Mouse (Mus musculus) adrenal gland, adult 2 months (tissue): Measurements from ENCODE around the gene Siae. TPM values are rescaled to one million over a fixed set of nuclear protein-coding genes. Genes with fewer than 3 reads are reported as not detected.

Experiments
- DNase-seq: peaks from one replicate; pipeline ENCODE4 v3.0.0; 2021
- long read RNA-seq: library from polyadenylated mRNA; stranded (forward); transcript quantifications from one replicate; pipeline ENCODE4 v2.0.0, GENCODE M21; 2021
- polyA plus RNA-seq: library from polyadenylated mRNA; depleted of rRNA; stranded (reverse); fragments of >200 nt; gene quantifications from 2 replicates; pipeline ENCODE4 v1.2.3, GENCODE M21; 2012; rRNA removed
- total RNA-seq, 2 experiments: library from RNA; stranded (reverse); gene quantifications; 2 replicates each; pipeline ENCODE4 v1.2.3; 2021

Gene Siae
- total RNA-seq, result 10 to 100 TPM; 16.5 to 17.7 TPM
- 4.5 and 4.9 TPM in 2 replicates for polyA plus RNA-seq
- long read RNA-seq, full-length matches to known transcripts, result 10 of 11 reads
- long read RNA-seq, partial matches to known transcripts, result 1 of 11 reads
- long read RNA-seq, other reads (novel, unspliced or antisense), result 0 of 11 reads

GRCm38 (mm10) chr9:37554838-37555748, at the start of gene Siae:
Gene Siae, plus strand, starts transcription at chr9:37555698.
- no peak for DNase-seq

DNA sequence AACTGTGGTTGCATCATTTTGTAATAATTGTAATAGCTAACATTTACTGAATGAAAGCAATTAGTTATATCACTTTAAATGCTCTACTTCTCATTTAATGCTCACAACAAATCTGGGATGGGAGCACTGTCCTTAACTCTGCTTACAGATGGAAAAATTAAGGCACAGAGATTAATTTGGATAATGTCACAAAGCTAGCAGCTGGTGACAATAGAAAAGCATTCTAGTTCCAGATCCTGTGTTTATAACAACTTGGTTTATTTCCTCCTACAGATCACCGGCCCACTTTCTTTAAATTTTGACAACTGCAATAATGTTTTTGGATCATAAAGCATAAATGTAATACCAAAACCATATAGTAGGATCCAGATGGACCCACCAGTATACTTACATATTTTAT, 49.5 kb upstream of the Siae start:
- no peak for DNase-seq

GRCm38 (mm10) chr9:37512097-37512496, 43.4 kb upstream of the Siae start:
- DNase-seq, result no peak

GRCm38 (mm10) chr9:37514456-37514855, 41.0 kb upstream of the Siae start:
- no peak for DNase-seq

DNA sequence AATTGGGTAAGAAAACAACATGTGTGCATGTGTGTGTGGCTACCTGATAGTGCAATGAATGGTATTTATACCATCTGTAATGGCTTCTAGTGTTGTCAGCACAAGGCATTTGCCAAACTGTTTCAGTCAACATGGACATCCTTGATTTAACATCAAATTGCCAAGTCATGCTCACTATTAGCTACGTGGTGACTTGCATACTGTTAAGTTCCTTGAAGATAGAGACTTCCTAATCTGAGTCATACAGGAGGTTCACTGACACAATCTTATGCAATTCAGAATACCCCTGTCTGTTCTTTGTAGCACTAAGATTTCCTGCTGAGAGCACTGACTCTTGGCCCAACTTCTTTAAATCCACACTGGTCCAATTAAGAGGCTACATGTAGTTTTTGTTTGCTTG, 38.0 kb upstream of the Siae start:
- no peak for DNase-seq

- DNase-seq, result no peak
These were observed 36.5 kb upstream of the Siae start for GRCm38 (mm10) chr9:37518991-37519390.

- DNase-seq, result no peak
These were observed 35.5 kb upstream of the Siae start for GRCm38 (mm10) chr9:37519995-37520394.

DNA sequence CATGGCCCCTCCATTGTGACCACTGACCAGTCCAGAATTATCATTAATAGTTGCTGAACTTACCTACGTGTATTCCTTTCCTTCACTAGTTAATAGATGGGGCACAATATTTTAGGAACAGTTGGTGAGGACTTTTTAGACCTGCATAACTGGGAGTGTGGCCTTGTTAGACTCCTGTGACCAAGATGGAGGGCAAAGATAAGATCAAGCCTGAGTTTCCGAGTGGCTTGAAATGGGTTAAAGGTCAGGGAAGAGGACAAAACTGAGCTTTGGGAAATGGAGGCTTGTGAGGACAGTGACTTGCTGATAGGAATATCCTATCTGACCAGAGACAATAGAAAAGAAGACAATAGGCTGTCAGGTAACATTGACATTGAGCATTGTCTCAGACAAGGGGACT, 30.0 kb upstream of the Siae start:
- DNase-seq, result no peak

DNA sequence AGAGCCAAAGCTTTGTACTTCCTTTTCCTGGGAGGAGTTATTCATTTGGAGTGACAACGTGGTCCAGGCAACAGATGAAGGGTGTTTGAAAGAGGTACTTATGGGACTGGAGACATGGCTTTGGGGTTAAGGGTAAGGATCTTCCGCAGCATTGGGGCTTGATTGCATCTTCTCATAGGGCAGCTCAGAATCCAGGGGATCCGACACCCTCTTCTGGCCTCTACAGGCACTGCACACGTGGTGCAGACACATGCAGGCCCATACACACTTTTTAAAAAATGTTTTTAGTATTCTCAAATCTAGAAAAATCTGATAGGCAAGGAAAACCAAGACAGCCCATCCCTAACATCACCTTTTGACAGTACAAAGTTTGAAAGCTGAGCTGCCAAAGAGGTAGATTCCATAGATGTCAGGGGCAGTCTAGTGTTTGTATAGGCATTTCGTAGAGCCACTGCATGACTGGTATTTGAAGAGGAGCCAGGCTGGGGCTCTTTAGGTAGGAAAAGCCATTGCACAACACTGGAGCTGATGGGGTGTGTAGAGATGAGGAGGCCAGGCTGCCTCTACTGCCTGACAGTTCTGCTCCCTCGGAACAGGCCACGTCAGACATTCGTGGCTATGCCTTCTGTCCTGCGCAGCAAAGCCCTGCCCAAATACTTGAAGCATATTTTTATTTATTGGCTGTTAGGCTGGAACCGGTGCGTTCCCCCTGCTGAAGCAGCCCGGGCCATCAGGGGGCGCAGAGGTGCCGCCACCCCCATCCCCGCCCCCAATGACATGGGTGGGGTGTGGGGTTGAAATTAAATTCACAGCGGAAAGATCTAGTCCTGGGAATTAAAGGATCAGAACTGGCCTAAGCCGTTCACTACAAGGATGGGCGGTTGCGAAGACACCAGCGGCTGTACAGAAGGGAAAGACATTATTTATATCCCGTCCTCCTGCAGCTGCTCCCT, 28.8 kb upstream of the Siae start:
- peak; percentile 39 for DNase-seq

DNA sequence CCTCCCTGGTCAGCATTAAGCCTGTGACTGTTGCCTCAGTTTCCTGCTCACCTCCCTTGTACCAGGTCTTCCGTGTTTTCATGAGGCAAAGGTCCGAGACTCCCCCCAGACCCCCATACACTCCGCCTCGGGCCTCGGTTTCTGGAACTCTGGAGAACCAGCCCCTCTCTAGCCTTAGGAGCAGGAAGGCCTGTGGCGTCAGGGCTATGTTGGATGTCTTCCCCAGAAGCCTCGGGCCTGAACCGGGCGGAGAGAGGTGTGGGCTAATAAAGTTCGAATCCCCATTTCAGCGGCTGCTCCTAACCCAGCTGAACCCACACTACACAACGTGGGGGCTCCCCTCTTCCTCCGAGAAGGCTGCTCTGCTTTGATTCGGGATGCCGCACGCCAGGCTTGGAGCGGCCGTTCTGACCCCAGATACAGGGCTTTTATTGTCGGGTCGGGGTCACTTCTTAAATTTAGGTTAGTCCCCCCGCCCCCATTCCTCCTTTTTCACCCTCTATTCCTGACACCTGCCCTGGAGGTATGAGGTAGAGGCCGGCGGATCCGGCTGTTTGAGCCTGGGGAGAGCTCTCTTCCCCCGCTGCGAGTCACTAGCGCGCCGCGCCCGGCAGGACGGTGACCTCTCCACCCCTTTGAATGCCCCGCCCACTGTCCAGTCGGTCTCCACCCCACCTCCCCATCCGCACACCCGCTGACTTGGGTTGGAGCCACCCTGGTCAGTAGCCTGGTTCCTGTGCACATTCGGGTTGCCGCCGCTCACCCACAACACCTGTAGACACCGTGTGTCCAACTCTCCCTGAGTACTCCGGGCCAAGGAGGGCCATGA, 27.9 kb upstream of the Siae start, which contains the start of gene Esam:
Gene Esam, plus strand, starts transcription at position 683 of the 829 bp plus-strand sequence.
- peak; percentile 86 for DNase-seq

- no peak for DNase-seq
These were observed 27.1 kb upstream of the Siae start for GRCm38 (mm10) chr9:37528225-37528970.

DNA sequence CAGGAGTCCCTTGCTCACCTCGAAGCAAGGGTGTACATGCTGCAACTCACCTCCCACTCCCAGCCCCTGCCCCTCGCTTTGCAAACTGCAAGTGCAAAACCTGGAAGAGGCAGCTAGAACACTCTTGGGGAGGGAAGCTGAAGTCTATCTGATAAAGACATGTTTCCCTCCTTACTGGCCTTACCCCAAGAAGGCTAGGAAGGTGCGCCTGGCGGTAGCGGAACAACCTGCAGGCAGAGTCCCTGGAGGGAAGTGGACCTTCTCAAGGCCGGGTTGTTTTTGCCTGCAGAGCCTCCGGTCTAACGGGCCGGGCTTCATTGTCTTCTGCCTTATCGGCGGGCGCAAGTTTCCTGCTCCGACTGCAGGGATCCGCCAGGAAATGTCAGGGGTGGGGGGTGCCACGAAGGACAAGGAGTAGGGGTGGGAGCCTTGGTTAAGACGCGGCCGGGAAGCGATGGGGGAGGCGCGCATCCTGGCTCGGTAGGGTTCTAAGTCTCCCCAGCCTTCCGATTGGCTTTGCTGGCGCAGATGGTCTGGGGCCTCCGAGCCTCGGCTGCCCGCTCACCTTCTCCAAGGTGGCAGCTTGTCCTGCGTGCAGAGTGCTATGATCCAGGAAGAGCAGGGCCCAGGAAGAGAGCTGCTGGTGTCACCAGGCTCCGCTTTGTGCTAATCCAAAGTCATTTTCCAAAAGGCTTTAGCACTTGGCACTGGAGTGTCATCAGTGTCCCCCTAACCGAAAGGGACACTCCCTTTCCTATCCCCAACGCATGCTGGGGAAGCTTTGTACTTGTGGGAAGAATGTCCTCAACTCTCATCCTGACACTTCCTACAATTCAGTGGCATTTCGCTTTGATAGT, 25.2 kb upstream of the Siae start:
- peak; percentile 84 for DNase-seq

- DNase-seq, result peak; percentile 75
These were observed 24.4 kb upstream of the Siae start for GRCm38 (mm10) chr9:37530888-37531705.

DNA sequence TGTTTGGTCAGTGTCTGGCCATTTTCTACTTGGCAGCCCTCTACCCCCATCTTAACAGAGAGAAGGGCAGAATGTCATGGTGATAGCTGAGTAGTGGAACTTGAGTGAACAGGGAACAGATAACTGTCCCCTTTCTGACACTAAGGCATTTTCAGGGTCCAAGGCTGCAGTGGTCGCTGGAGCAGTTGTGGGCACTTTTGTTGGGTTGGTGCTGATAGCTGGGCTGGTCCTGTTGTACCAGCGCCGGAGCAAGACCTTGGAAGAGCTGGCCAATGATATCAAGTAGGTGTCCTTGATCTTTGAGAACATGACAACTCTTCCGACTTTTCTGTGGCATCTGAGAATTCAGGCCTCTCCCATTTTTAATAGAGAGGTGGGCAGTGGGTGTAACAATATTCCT, 18.6 kb upstream of the Siae start:
- DNase-seq, result peak; percentile 49

DNA sequence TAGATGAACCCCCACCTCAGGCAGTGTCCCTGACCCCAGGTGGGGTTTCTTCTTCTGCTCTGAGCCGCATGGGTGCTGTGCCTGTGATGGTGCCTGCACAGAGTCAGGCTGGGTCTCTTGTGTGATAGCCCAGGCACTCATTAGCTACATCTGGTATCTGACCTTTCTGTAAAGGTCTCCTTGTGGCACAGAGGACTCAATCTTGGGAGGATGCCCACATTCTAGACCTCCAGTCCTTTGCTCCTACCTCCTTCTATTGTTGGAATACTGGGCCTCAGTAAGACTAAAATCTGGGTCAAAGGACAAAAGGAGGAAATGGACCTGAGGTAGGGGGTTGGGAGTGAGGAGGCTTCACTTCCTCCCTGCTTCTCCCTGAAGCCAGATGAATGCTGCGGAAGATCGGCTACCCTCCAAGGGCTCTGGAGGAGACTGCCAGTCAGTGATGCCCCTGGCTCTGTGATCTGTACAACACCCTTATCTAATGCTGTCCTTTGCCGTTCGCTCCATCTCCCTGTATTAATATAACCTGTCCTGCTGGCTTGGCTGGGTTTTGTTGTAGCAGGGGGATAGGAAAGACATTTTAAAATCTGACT, 17.7 kb upstream of the Siae start:
- DNase-seq, result peak; percentile 25

- DNase-seq, result no peak
These were observed 16.1 kb upstream of the Siae start, which contains the start of gene Vsig2 for GRCm38 (mm10) chr9:37539170-37540025. Gene Vsig2, plus strand, starts transcription at chr9:37539255.

DNA sequence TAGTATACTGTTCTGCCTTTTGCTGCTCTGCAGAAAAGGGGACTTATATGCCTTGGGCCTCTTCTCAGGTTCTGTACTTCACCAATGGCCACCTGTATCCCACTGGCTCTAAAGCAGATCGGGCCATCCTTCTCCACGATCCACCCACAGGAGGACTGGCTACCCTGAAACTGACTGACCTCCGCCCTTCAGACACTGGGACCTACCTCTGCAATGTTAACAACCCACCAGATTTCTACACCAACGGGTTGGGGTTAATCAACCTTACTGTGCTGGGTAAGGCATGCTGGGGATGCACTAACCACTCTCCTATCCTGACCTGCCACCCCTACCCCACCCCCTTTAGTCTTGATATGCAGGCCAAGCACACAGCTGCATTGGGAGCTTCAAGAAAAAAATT, 15.3 kb upstream of the Siae start:
- DNase-seq, result no peak
